Mouse (Mus musculus) spleen, adult 12 weeks (tissue): ENCODE results near the gene Btbd35f29.
"Not testable (repeated sequence)": the region's sequence is repeated elsewhere in the genome, so short reads cannot be mapped to it uniquely, and the experiment has no call there.

Experiments
- DNase-seq: peaks from one replicate; pipeline ENCODE4 v3.0.0; 2022; ENCODE audit warnings: low spot score

Btbd35f29 gene

GRCm38 (mm10) chrX:31117374-31117773 is at the start of gene Btbd35f29:
TSS of gene Btbd35f29 (plus strand) at chrX:31117674.
- DNase-seq, result not testable (repeated sequence)

- not testable (repeated sequence) for DNase-seq
Measured at GRCm38 (mm10) chrX:31141416-31141815, 23.9 kb downstream of the Btbd35f29 start.

- DNase-seq, result not testable (repeated sequence)
Measured at GRCm38 (mm10) chrX:31145144-31145543, 27.7 kb downstream of the Btbd35f29 start.

GRCm38 (mm10) chrX:31145835-31146234 is 28.4 kb downstream of the Btbd35f29 start:
- DNase-seq, result not testable (repeated sequence)

GRCm38 (mm10) chrX:31158534-31159085 is 41.1 kb downstream of the Btbd35f29 start:
- not testable (repeated sequence) for DNase-seq

GRCm38 (mm10) chrX:31159450-31160322 is 42.2 kb downstream of the Btbd35f29 start:
- DNase-seq, result not testable (repeated sequence)

- DNase-seq, result not testable (repeated sequence)
Measured at GRCm38 (mm10) chrX:31160554-31160953, 43.1 kb downstream of the Btbd35f29 start.

GRCm38 (mm10) chrX:31162638-31163037 is 45.2 kb downstream of the Btbd35f29 start:
- DNase-seq, result not testable (repeated sequence)

- not testable (repeated sequence) for DNase-seq
Measured at GRCm38 (mm10) chrX:31165193-31165592, 47.7 kb downstream of the Btbd35f29 start.
